ENCODE assay signal across 8 mouse cellular contexts in genomic region chr16:44016164-44016563, GRCm38 (mm10). TPM values are rescaled to one million over a fixed set of nuclear protein-coding genes. Genes with fewer than 3 reads are reported as not detected.
DNase-seq lines count a peak whose midpoint lies in the region; ATAC-seq lines count a peak whose summit lies in the region.

No protein-coding gene starts in this region.

- peak; percentile 53 to 55 for DNase-seq in B cell, adult 2 months
- peak; percentile 54 for DNase-seq in adrenal gland, postnatal 14 days
- peak; percentile 81 for DNase-seq in kidney, postnatal 10 days
- peak; percentile 68 to 76 for DNase-seq in lung, postnatal 4 days
- peak; percentile 60 for DNase-seq in thymus, postnatal 0 days (ENCODE audit: low spot score)
- no peak for DNase-seq in frontal cortex, adult 2 months (ENCODE audit: extremely low spot score in 1 of 2, low spot score in 1 of 2)
- DNase-seq in right cerebral cortex, postnatal 25 days: no peak

- no peaks in the 10 kb centered on the region for H3K9me3 ChIP-seq in heart, embryonic 11.5 days (replicated peaks; ENCODE audit: control insufficient read depth, low read length)

- H3K27ac ChIP-seq in heart, embryonic 11.5 days (ENCODE audit: low read depth, low read length): no peak overlapping the region

- H3K9ac ChIP-seq in heart, embryonic 11.5 days (ENCODE audit: low read depth, low read length): peak overlapping the region; percentile 66

- H3K27me3 ChIP-seq in heart, embryonic 11.5 days (ENCODE audit: control insufficient read depth, insufficient read depth, low read length): no peaks in the 10 kb centered on the region

- peaks cover 11% of the 10 kb centered on the region; the same call in 1 of the 2 replicates for H3K4me1 ChIP-seq in heart, embryonic 11.5 days (ENCODE audit: control insufficient read depth, insufficient read depth, low read length)

- H3K4me2 ChIP-seq in heart, embryonic 11.5 days: peak overlapping the region; percentile 59

- peak overlapping the region; percentile 39 for H3K4me3 ChIP-seq in heart, embryonic 11.5 days (ENCODE audit: low read depth, low read length)

- 0 out of 2 replicates have a peak, but pooled peaks have one; percentile 62 for ATAC-seq in heart, embryonic 11.5 days (replicated peaks; ENCODE audit: insufficient number of reproducible peaks, low FRiP score, low TSS enrichment)

- 5% methylated on average over 11 of the region's 11 CpGs for WGBS in heart, embryonic 11.5 days (ENCODE audit: insufficient replicate concordance)

- no peaks in the 10 kb centered on the region for H3K36me3 ChIP-seq in heart, embryonic 11.5 days (ENCODE audit: control insufficient read depth, insufficient read depth, low read length)

RNA-seq across cellular contexts. Expression of gene Zdhhc23, which starts 36.6 kb away (rescaled TPM):
- 0.82 and 1.1 TPM in 2 replicates for total RNA-seq in adrenal gland, postnatal 14 days (2021)
- 1.0 and 1.3 TPM in 2 replicates for polyA plus RNA-seq in heart, embryonic 11.5 days (2014; fragmentation: Nextera tagmentation; extraction: Ambion mirVana)
- polyA plus RNA-seq in thymus, postnatal 0 days (2015; fragmentation: Nextera tagmentation; extraction: Ambion mirVana): 1.7 and 2.8 TPM in 2 replicates
- 12.2 and 13.2 TPM in 2 replicates for polyA plus RNA-seq in frontal cortex, adult 2 months (2012; rRNA removed)

RNA-seq across cellular contexts. Expression of gene Gramd1c, which starts 47.0 kb away (rescaled TPM):
- total RNA-seq in adrenal gland, postnatal 14 days (2021): 2.3 and 5.1 TPM in 2 replicates
- polyA plus RNA-seq in heart, embryonic 11.5 days (2014; fragmentation: Nextera tagmentation; extraction: Ambion mirVana): 6.3 and 10.4 TPM in 2 replicates
- polyA plus RNA-seq in thymus, postnatal 0 days (2015; fragmentation: Nextera tagmentation; extraction: Ambion mirVana): 2.7 and 3.2 TPM in 2 replicates
- 2.8 and 2.9 TPM in 2 replicates for polyA plus RNA-seq in frontal cortex, adult 2 months (2012; rRNA removed)

Comparison
In these comparisons a context has a peak if more than half of its experiments do, and no peak if none do; other contexts are left out.
1. DNase-seq: peak in B cell, adult 2 months (2 of 2), adrenal gland, postnatal 14 days (single experiment), kidney, postnatal 10 days (single experiment), lung, postnatal 4 days (2 of 2) and thymus, postnatal 0 days (single experiment); none in frontal cortex, adult 2 months (0 of 2) and right cerebral cortex, postnatal 25 days (single experiment).